Mouse (Mus musculus) midbrain, embryonic 14.5 days (tissue): Measurements from ENCODE around the gene Fkbp5. TPM values are rescaled to one million over a fixed set of nuclear protein-coding genes. Genes with fewer than 3 reads are reported as not detected.
A peak's percentile ranks its signal among the peaks of the same experiment; 100 is the strongest.

ENCODE experiments used
- ATAC-seq: fragments of 200-750 bp; cut with Nextera tagmentation; 2 replicates; pipeline ENCODE4 v1.8.0; 2017; ENCODE audit warnings: moderate number of reproducible peaks, moderate library complexity; ENCODE audit not compliant: low FRiP score, low TSS enrichment
- DNase-seq: peaks from one replicate; pipeline ENCODE4 v3.0.0-alpha.2; 2015
- H3K27ac ChIP-seq: fragments of 300-500 bp; sonication (generic); replicated peaks from 2 replicates; pipeline ENCODE4 v1.5.1; 2014; ENCODE audit warnings: mild to moderate bottlenecking, low read depth, low read length, moderate library complexity
- H3K27me3 ChIP-seq: fragments of 300-500 bp; sonication (generic); 2 replicates; pipeline ENCODE4 v1.6.1; 2014; ENCODE audit warnings: low read length, control low read depth, mixed read lengths; ENCODE audit not compliant: control insufficient read depth, insufficient read depth
- H3K36me3 ChIP-seq: fragments of 300-500 bp; sonication (generic); 2 replicates; pipeline ENCODE4 v1.6.1; 2014; ENCODE audit warnings: low read length, control low read depth; ENCODE audit not compliant: control insufficient read depth, insufficient read depth
- H3K4me1 ChIP-seq: fragments of 300-500 bp; sonication (generic); 2 replicates; pipeline ENCODE4 v1.6.1; 2014; ENCODE audit warnings: mild to moderate bottlenecking, antibody characterized with exemption, low read length, control low read depth; ENCODE audit not compliant: control insufficient read depth, insufficient read depth
- H3K4me2 ChIP-seq: fragments of 300-500 bp; sonication (generic); 2 replicates; pipeline ENCODE4 v1.6.1; 2014; ENCODE audit warnings: mild to moderate bottlenecking, low read length, moderate library complexity
- H3K4me3 ChIP-seq: fragments of 300-500 bp; sonication (generic); replicated peaks from 2 replicates; pipeline ENCODE4 v1.5.1; 2014; ENCODE audit warnings: low read depth, low read length
- H3K9ac ChIP-seq: fragments of 300-500 bp; sonication (generic); replicated peaks from 2 replicates; pipeline ENCODE4 v1.6.1; 2014; ENCODE audit warnings: mild to moderate bottlenecking, low read length, moderate library complexity
- H3K9me3 ChIP-seq: fragments of 300-500 bp; sonication (generic); 2 replicates; pipeline ENCODE4 v1.6.1; 2016; ENCODE audit warnings: low read length, control low read depth, mixed read lengths; ENCODE audit not compliant: control insufficient read depth
- WGBS: fragments of 180-500 bp; shearing (Covaris S2); extraction: QIAGEN DNeasy Blood & Tissue Kit; methylation state at CpG from one replicate; pipeline ENCODE4 v1.1.7; 2014; 5-methylcytosine and 5-hydroxymethylcytosine counted together
- polyA plus RNA-seq: library from polyadenylated mRNA; unstranded; fragments of >200 nt; fragmentation: Nextera tagmentation; extraction: Ambion mirVana; gene quantifications from 2 replicates; pipeline ENCODE4 v1.2.1, GENCODE M21; 2014

Gene Fkbp5
- polyA plus RNA-seq, 1 experiment from 2014 or later = 11.6 TPM

DNA sequence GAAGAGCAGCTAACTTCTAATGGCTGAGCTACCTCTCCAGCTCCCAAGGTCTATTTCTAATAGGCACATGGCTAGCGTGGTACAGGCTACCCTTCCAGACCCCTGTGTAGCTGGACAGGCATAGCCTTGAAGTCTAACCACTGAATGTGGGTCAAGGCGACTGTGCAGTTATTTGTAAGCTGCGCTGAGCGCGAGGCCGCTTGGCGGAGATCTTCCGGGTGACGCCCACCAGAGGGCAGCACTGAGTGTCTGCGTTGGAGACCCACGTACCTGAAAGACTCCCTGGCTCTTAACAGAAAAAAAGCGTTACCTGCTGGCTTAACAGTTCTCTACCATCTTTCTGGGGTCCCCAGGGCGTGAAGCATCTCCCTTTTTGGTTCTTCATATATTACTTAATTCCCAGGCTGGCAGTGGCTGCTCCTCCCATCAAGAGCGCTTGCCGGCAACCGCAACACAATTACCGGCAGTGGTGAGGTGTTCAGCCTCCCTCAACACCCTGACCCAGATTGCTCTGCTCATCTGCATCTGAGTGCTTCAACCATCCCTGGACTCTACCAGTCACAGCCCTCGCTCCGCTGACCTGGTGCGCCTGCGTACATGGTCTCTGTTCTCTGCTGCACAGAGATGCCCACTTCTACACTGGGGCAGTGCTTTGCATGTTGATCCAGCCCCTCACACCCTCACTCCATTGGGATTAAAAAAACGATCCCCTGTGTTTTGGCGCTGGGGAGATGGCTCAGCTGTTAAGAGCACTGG lies 131.0 kb downstream of the Fkbp5 start:
- Histone ChIP-seq H3K27ac (no peak overlapping the region), H3K9me3 (no peaks in the 10 kb centered on the region), H3K4me3 (peak overlapping the region; percentile 14; the same call in 1 of the 2 replicates), H3K4me2 (peak overlapping the region; percentile 50), H3K4me1 (peaks cover 4% of the 10 kb centered on the region; the same call in 1 of the 2 replicates), H3K27me3 (no peaks in the 10 kb centered on the region), H3K36me3 (no peaks in the 10 kb centered on the region), H3K9ac (no peak overlapping the region)
- DNase-seq (peak; percentile 94), ATAC-seq (no peak)
- 5% methylated on average over 23 of the region's 23 CpGs for WGBS

DNA sequence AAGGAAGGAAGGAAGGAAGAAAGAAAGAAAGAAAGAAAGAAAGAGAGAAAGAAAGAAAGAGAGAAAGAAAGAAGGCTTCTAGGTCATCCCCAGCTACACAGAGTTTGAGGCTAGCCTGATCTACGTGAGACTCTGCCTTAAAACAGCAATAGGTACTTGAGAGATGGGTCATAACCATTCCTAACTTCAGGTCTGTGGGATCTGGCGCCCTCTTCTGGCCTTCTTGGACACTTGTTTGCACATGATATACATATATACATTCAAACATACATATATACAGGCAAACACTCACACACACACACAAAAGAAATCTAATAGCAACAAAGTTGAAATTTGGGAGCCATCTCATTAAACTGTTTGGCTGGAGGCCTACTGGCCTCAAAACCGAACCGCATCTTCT lies 133.0 kb downstream of the Fkbp5 start:
- no peak overlapping the region for H3K27ac ChIP-seq
- no peak overlapping the region for H3K4me3 ChIP-seq
- H3K27me3 ChIP-seq = no peaks in the 10 kb centered on the region
- peaks cover 4% of the 10 kb centered on the region; the same call in 1 of the 2 replicates for H3K4me1 ChIP-seq
- H3K9ac ChIP-seq = no peak overlapping the region
- DNase-seq (no peak), ATAC-seq (no peak)
- no peaks in the 10 kb centered on the region for H3K9me3 ChIP-seq
- no peak overlapping the region for H3K4me2 ChIP-seq
- H3K36me3 ChIP-seq = no peaks in the 10 kb centered on the region
- 67% methylated on average over 4 of the region's 4 CpGs for WGBS

DNA sequence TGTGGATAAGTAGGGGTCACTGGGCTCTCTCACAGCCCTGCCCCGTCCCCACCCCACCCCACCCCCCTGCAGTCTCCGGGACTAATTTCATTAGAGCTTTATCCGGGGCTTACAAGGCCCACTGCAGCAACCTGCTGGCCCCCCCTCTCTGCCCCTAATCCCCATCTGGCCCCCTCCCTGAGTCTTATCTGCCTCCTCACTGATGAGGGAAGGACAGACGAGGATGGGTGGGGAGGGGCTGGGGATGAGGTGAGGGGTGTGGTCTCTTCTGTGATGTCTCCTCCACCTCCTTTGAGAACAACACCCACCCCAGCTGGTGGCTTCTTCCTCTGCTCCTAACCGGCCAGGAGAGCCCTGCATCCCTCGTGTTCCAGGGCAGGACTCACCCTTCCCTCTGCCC lies 137.1 kb downstream of the Fkbp5 start:
- no peak for DNase-seq
- peaks cover 2% of the 10 kb centered on the region; the same call in 1 of the 2 replicates for H3K27me3 ChIP-seq
- H3K4me2 ChIP-seq = no peak overlapping the region
- no peaks in the 10 kb centered on the region for H3K9me3 ChIP-seq
- no peaks in the 10 kb centered on the region for H3K4me1 ChIP-seq
- H3K9ac ChIP-seq = no peak overlapping the region
- no peak overlapping the region for H3K27ac ChIP-seq
- ATAC-seq = no peak
- no peak overlapping the region for H3K4me3 ChIP-seq
- H3K36me3 ChIP-seq = no peaks in the 10 kb centered on the region
- 5% methylated on average over 6 of the region's 6 CpGs for WGBS

DNA sequence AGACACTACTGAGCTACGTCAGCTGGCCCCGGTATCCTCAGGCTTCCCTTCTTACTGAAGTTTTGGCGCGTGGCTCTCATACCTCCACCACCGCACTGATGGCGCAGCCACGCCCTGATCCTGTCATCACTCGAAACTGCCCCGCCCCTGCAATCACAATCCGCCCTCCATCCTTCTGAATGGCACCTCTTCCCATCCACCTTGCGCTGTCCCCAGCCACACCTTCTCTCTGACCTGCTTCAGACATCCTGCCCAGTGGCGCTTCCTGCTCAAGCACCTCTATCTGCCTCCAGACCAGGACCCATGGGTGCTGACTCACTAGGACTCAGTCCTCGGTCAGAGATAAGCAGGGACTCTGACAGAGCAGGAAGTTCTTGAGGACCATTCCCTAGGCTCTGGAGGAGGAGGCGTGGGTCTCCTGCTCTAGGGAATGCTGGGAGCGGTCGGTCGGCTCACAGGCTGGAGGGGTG lies 141.7 kb downstream of the Fkbp5 start:
- no peaks in the 10 kb centered on the region for H3K4me1 ChIP-seq
- H3K9me3 ChIP-seq = no peaks in the 10 kb centered on the region
- H3K4me3 ChIP-seq = no peak overlapping the region
- no peak overlapping the region for H3K9ac ChIP-seq
- WGBS = 16% methylated on average over 17 of the region's 17 CpGs
- no peak overlapping the region for H3K27ac ChIP-seq
- H3K27me3 ChIP-seq = peaks cover 12% of the 10 kb centered on the region
- ATAC-seq (no peak), DNase-seq (no peak)
- H3K4me2 ChIP-seq = no peak overlapping the region
- H3K36me3 ChIP-seq = no peaks in the 10 kb centered on the region

DNA sequence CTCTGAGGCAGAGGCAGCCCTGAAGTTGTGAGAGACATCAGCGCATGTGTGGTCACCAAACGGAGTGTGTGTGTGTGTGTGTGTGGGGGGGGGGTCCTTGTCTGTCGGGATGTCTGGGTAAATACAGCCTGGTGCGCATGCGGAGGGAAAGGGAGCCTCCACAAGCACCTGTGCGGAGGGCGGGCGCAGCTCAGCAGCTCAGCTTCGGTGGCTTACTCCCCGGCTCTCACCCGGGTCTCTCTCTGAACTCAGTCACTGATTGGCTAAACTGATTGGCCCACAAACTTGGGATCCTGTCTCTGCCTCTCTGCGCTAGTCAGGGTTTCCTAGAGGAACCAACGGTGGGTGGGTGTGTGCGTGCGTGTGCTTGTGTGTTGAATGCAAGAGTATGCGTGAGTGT lies 142.8 kb downstream of the Fkbp5 start:
- no peak overlapping the region for H3K4me2 ChIP-seq

DNA sequence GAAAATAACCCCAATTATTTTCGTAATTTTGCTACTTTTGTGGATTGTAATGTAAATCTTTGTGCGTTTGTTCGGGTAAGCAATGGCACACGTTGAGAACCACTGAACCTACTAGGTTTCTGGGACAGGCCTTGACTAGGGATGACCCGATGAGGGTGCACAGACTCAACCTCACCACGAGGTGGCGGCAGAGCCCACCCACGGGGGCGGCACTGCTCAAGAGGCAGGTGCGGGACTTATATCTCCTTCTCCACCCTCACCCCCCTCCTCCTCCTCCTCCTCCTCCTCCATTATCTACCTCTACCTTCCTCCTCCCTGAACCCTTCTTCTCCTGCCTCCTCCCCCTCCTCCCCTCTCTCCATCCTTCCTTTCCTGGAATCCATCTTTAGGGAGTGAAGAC lies 143.5 kb downstream of the Fkbp5 start:
- Histone ChIP-seq H3K9ac (no peak overlapping the region), H3K27ac (no peak overlapping the region)

More for the DNA sequence above, 142.8 kb downstream of the Fkbp5 start:
- WGBS = 14% methylated on average over 16 of the region's 16 CpGs
- ATAC-seq = no peak
- no peak overlapping the region for H3K4me3 ChIP-seq
- no peak overlapping the region for H3K27ac ChIP-seq
- peaks cover 12% of the 10 kb centered on the region for H3K27me3 ChIP-seq
- no peaks in the 10 kb centered on the region for H3K9me3 ChIP-seq
- no peaks in the 10 kb centered on the region for H3K36me3 ChIP-seq
- no peaks in the 10 kb centered on the region for H3K4me1 ChIP-seq
- peak; percentile 30 for DNase-seq
- H3K9ac ChIP-seq = no peak overlapping the region

DNA sequence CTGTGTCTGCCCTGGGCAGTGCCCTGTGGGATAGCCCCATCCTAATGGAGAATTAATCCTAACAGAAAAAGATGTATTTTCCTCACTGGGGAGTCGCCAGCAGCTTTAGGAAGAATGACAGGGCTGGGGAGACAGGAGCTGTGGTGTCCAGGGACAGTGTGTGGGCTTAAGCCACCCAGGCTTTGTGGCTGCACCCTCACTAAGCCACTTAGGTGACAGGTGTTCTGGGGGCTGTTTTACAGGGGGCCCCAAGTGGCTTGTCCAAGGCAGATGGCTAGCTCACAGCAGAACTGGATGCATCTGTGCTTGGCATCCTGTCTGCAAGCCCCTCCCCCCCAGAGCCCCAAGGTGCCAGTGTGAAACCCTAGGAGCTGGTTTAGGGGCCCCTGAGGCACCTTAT lies 145.4 kb downstream of the Fkbp5 start:
- Histone ChIP-seq H3K9me3 (no peaks in the 10 kb centered on the region), H3K4me1 (no peaks in the 10 kb centered on the region), H3K4me2 (no peak overlapping the region), H3K9ac (no peak overlapping the region), H3K36me3 (no peaks in the 10 kb centered on the region), H3K27me3 (peaks cover 12% of the 10 kb centered on the region), H3K4me3 (no peak overlapping the region), H3K27ac (no peak overlapping the region)
- ATAC-seq (no peak), DNase-seq (no peak)
- WGBS = 48% methylated on average over 1 of the region's 1 CpGs

More for the DNA sequence above, 143.5 kb downstream of the Fkbp5 start:
- no peak for ATAC-seq
- DNase-seq = peak; percentile 65
- Histone ChIP-seq H3K4me2 (no peak overlapping the region), H3K4me1 (no peaks in the 10 kb centered on the region), H3K9me3 (no peaks in the 10 kb centered on the region), H3K27me3 (peaks cover 12% of the 10 kb centered on the region), H3K4me3 (no peak overlapping the region), H3K36me3 (no peaks in the 10 kb centered on the region)
- 13% methylated on average over 10 of the region's 10 CpGs for WGBS

DNA sequence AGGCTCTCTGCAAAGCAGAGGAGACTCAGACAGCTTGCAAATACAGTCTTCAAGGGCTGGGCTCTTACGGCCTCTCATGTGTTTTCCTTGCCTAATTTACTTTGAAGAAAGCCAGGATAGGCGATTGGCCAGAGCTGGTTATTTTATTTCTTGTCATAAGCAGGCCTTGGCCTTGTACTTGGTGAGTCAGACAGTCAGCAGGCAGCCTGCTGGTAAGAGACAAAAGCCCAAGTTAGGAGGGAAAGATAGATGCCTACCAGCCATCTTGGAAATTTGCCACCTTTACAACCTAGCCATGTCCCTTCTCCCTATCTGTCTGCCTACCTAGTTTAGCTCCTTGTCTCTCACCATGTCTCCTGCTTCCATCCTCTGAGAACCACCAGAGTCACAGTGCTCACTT lies 146.0 kb downstream of the Fkbp5 start:
- no peak overlapping the region for H3K4me2 ChIP-seq
- H3K4me3 ChIP-seq = no peak overlapping the region
- no peak for DNase-seq
- 81% methylated on average over 2 of the region's 2 CpGs for WGBS
- H3K36me3 ChIP-seq = no peaks in the 10 kb centered on the region
- no peak overlapping the region for H3K9ac ChIP-seq
- H3K27me3 ChIP-seq = peaks cover 12% of the 10 kb centered on the region
- H3K4me1 ChIP-seq = no peaks in the 10 kb centered on the region
- H3K9me3 ChIP-seq = no peaks in the 10 kb centered on the region
- no peak overlapping the region for H3K27ac ChIP-seq
- ATAC-seq = no peak

DNA sequence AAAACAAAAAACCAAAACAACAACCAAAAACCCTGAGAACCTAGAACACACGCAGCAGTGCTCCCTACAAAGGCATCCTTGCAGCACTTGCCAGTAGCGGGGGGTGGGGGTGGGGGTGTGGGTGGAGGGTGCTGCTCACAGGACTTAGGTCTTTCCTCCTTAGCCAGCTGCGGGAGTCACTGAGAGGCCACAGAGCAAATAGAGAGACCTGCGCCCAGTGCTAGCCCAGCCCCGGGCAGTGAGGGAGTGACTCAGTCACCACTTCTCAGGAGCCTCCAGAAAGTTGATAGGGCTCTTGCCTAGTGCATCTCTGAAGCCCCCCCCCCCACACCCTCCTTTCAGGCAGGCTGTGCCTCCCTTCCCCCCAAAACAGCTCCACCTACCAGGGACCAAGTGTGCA lies 148.3 kb downstream of the Fkbp5 start:
- no peak overlapping the region for H3K4me2 ChIP-seq

More for the DNA sequence above, 148.3 kb downstream of the Fkbp5 start:
- ATAC-seq = no peak
- Histone ChIP-seq H3K9ac (no peak overlapping the region), H3K27me3 (peaks cover 16% of the 10 kb centered on the region), H3K4me3 (no peak overlapping the region), H3K27ac (no peak overlapping the region), H3K4me1 (0 out of 2 replicates have a peak, but pooled peaks cover 3% of the 10 kb centered on the region), H3K36me3 (no peaks in the 10 kb centered on the region), H3K9me3 (no peaks in the 10 kb centered on the region)
- WGBS = 88% methylated on average over 5 of the region's 5 CpGs
- DNase-seq = no peak
